Mouse (Mus musculus): ENCODE data around the gene Htr5b. TPM values are rescaled to one million over a fixed set of nuclear protein-coding genes. Genes with fewer than 3 reads are reported as not detected.

The Htr5b gene
- polyA plus RNA-seq, 1 experiment from 2014 or later = 1.1 TPM

DNA sequence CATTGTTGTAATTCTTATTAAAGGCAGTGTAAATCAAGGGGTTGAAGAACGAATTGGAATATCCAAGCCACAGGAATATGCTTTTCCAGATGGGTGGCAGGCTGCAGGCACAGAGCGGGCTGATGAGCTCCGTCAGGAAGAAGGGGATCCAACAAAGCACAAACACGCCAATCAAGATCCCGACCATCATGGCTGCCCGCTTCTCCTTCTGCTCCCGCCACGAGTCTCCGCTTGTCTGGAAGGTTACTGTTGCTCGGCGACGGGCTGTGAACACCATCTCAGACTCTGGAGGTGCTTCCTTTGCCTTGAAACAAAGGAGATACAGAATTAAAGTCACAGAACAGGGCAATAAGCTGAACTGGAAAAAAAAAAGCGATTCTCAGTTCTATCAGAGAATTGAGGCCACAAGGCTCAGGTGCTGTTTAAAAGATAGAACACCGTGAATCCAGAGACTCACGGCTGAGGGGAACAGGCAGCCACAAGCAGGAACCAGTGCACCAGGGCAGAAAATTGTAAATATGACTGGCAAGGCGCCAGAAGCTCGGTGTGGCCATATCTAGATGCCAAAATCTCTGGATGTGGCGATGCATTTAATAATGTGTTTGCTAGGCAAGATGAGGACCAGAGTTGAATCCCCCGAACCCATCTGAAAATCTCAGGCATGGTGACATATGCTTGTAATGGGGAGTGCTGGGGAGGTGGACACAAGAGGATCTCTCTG is 17.7 kb downstream of the Htr5b start:
- Histone ChIP-seq H3K9ac (replicated peaks; ENCODE audit: low read depth, low read length) (no peak overlapping the region), H3K9me3 (ENCODE audit: control insufficient read depth, low read length) (no peaks in the 10 kb centered on the region), H3K27ac (ENCODE audit: low read depth, low read length) (no peak overlapping the region), H3K36me3 (ENCODE audit: control insufficient read depth, insufficient read depth, low read length) (no peaks in the 10 kb centered on the region), H3K4me2 (ENCODE audit: low read depth, low read length) (no peak overlapping the region), H3K27me3 (ENCODE audit: control insufficient read depth, insufficient read depth, low read length) (no peaks in the 10 kb centered on the region), H3K4me1 (ENCODE audit: control insufficient read depth, insufficient read depth, low read length) (no peaks in the 10 kb centered on the region), H3K4me3 (ENCODE audit: low read depth, low read length) (no peak overlapping the region)
- no peak for ATAC-seq (ENCODE audit: low read depth)
- WGBS = 88% methylated on average over 19 of the region's 19 CpGs

DNA sequence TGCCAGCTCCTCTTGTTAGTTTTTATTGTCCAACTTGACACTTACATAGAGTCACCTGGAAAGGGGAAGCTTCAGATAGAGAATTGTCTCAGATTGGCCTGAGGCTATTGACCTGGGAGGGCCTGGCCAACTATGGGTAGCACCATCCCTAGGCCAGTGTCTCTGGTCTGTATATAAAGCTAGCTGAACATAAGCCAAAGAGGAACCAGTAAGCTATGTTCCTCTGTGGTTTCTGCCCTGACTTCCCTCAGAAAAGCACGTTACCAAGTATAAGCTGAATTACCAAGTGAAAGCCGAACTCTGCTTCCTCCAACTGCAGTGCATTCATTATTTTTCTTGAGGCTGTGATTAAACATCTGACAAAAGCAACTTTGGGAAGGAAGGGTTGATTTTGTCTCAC is 19.5 kb downstream of the Htr5b start:
- Histone ChIP-seq H3K4me1 (ENCODE audit: control insufficient read depth, insufficient read depth, low read length) (no peaks in the 10 kb centered on the region), H3K4me3 (ENCODE audit: low read depth, low read length) (no peak overlapping the region), H3K27ac (ENCODE audit: low read depth, low read length) (no peak overlapping the region), H3K9me3 (ENCODE audit: control insufficient read depth, low read length) (no peaks in the 10 kb centered on the region), H3K36me3 (ENCODE audit: control insufficient read depth, insufficient read depth, low read length) (0 out of 2 replicates have a peak, but pooled peaks cover 3% of the 10 kb centered on the region), H3K27me3 (ENCODE audit: control insufficient read depth, insufficient read depth, low read length) (no peaks in the 10 kb centered on the region), H3K4me2 (ENCODE audit: low read depth, low read length) (no peak overlapping the region), H3K9ac (replicated peaks; ENCODE audit: low read depth, low read length) (no peak overlapping the region)
- no peak for ATAC-seq (ENCODE audit: low read depth)
- WGBS = 92% methylated on average over 2 of the region's 2 CpGs

DNA sequence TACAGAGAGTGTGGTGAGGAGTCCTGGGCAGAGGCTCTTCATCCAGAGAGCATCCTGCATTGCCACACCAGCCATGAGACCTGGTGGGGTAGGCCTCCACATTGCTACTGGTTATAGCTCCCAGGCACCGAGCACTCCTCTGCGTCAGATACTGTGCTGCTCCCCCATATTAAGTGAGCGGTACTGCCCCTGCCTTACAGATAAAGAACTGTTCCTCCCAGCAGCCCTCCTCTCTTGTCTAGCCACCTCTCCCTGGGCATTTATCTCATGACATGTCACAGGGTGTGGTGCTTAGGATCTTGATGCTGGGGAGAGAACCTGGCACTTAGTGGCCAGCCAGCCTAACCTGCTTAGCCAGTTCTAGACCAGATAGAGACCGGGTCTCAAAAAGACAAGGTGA is 31.2 kb downstream of the Htr5b start:
- Histone ChIP-seq H3K4me3 (ENCODE audit: low read depth, low read length) (no peak overlapping the region), H3K4me2 (ENCODE audit: low read depth, low read length) (no peak overlapping the region), H3K4me1 (ENCODE audit: control insufficient read depth, insufficient read depth, low read length) (no peaks in the 10 kb centered on the region), H3K9ac (replicated peaks; ENCODE audit: low read depth, low read length) (no peak overlapping the region), H3K9me3 (ENCODE audit: control insufficient read depth, low read length) (no peaks in the 10 kb centered on the region), H3K27ac (ENCODE audit: low read depth, low read length) (no peak overlapping the region), H3K36me3 (ENCODE audit: control insufficient read depth, insufficient read depth, low read length) (peaks cover 42% of the 10 kb centered on the region), H3K27me3 (ENCODE audit: control insufficient read depth, insufficient read depth, low read length) (no peaks in the 10 kb centered on the region)
- WGBS = 100% methylated on average over 4 of the region's 4 CpGs
- no peak for ATAC-seq (ENCODE audit: low read depth)

DNA sequence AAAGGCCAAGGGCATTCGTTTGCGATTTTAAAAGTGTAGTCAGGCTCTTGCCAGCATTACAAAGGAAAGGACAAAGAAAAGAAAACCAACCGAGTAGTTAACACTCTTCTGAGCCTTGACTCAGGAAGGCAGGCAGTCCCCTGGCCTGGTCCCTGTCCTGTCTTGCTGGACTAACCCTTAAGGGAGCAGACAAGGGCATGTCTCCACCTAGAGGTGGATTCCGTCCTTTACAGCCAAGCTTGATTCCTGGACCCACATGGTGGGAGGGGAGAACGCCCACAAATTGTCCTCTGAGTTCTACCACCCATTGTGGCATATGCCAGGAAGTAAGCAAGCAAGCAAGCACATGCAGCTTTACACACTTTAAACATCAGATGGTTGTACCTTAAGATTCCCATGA is 38.0 kb downstream of the Htr5b start:
- Histone ChIP-seq H3K9me3 (ENCODE audit: control insufficient read depth, low read length) (no peaks in the 10 kb centered on the region), H3K27ac (ENCODE audit: low read depth, low read length) (no peak overlapping the region), H3K4me1 (ENCODE audit: control insufficient read depth, insufficient read depth, low read length) (no peaks in the 10 kb centered on the region), H3K4me2 (ENCODE audit: low read depth, low read length) (no peak overlapping the region), H3K27me3 (ENCODE audit: control insufficient read depth, insufficient read depth, low read length) (no peaks in the 10 kb centered on the region), H3K36me3 (ENCODE audit: control insufficient read depth, insufficient read depth, low read length) (peaks cover 29% of the 10 kb centered on the region), H3K9ac (replicated peaks; ENCODE audit: low read depth, low read length) (no peak overlapping the region), H3K4me3 (ENCODE audit: low read depth, low read length) (no peak overlapping the region)
- WGBS = 30% methylated on average over 5 of the region's 5 CpGs
- peak; percentile 58; the same call in 1 of the 2 replicates for ATAC-seq (ENCODE audit: low read depth)

DNA sequence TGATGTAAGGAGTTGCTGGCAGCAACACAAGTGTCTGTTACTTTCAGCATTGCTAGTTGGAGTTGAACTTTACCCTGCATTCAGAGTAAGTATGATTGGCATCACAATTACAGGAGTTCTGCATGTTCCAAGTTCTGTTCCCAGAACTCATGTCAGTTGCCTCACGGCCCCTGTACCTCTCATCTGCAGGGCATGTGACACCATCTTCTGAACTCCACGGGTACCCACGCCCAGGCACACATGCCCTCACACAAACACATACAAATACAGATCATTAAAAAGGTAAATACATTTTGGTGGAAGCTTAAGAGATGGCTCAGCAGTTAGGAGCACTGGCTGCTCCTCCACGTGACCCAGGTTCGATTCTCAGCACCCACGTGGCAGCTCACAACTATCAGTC is 41.5 kb downstream of the Htr5b start:
- Histone ChIP-seq H3K4me3 (ENCODE audit: low read depth, low read length) (no peak overlapping the region), H3K4me2 (ENCODE audit: low read depth, low read length) (no peak overlapping the region), H3K4me1 (ENCODE audit: control insufficient read depth, insufficient read depth, low read length) (no peaks in the 10 kb centered on the region), H3K9me3 (ENCODE audit: control insufficient read depth, low read length) (no peaks in the 10 kb centered on the region), H3K36me3 (ENCODE audit: control insufficient read depth, insufficient read depth, low read length) (peaks cover 17% of the 10 kb centered on the region), H3K9ac (replicated peaks; ENCODE audit: low read depth, low read length) (no peak overlapping the region), H3K27me3 (ENCODE audit: control insufficient read depth, insufficient read depth, low read length) (no peaks in the 10 kb centered on the region), H3K27ac (ENCODE audit: low read depth, low read length) (no peak overlapping the region)
- 98% methylated on average over 6 of the region's 6 CpGs for WGBS
- ATAC-seq (ENCODE audit: low read depth) = no peak

- no peaks in the 10 kb centered on the region for H3K4me1 ChIP-seq (ENCODE audit: control insufficient read depth, insufficient read depth, low read length)
- H3K9ac ChIP-seq (replicated peaks; ENCODE audit: low read depth, low read length) = no peak overlapping the region
- H3K4me3 ChIP-seq (ENCODE audit: low read depth, low read length) = no peak overlapping the region
- H3K27me3 ChIP-seq (ENCODE audit: control insufficient read depth, insufficient read depth, low read length) = no peaks in the 10 kb centered on the region
- ATAC-seq (ENCODE audit: low read depth) = no peak
- no peak overlapping the region for H3K4me2 ChIP-seq (ENCODE audit: low read depth, low read length)
- no peaks in the 10 kb centered on the region for H3K9me3 ChIP-seq (ENCODE audit: control insufficient read depth, low read length)
- WGBS = 83% methylated on average over 4 of the region's 4 CpGs
- H3K27ac ChIP-seq (ENCODE audit: low read depth, low read length) = no peak overlapping the region
- H3K36me3 ChIP-seq (ENCODE audit: control insufficient read depth, insufficient read depth, low read length) = peaks cover 25% of the 10 kb centered on the region
Observed at GRCm38 (mm10) chr1:121483091-121483490, 45.2 kb downstream of the Htr5b start.

DNA sequence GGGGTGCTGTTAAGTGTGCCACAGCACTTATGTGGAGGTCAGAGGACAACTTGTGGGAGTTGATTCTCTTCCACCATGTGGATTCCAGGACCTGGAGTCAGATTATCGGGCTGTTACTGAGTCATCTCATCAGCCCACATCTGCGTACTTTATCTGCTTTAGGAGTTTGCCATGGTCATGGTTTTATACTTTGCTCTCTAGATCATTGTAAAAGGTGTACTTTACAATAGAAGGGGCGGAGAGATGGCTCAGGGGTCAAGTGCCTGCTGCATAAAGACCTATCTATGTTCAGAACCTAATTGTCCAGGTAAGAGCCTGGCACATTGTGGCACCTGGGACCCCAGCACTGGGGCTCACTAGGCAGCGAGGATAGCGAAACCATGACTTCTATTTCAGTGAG is 48.9 kb downstream of the Htr5b start:
- ATAC-seq (ENCODE audit: low read depth) = no peak
- peaks cover 22% of the 10 kb centered on the region for H3K36me3 ChIP-seq (ENCODE audit: control insufficient read depth, insufficient read depth, low read length)

GRCm38 (mm10) chr1:121478284-121478980 is 49.8 kb downstream of the Htr5b start:
- Histone ChIP-seq H3K9ac (replicated peaks; ENCODE audit: low read depth, low read length) (no peak overlapping the region), H3K4me1 (ENCODE audit: control insufficient read depth, insufficient read depth, low read length) (no peaks in the 10 kb centered on the region), H3K27me3 (ENCODE audit: control insufficient read depth, insufficient read depth, low read length) (no peaks in the 10 kb centered on the region), H3K9me3 (ENCODE audit: control insufficient read depth, low read length) (no peaks in the 10 kb centered on the region), H3K4me2 (ENCODE audit: low read depth, low read length) (no peak overlapping the region), H3K36me3 (ENCODE audit: control insufficient read depth, insufficient read depth, low read length) (peaks cover 24% of the 10 kb centered on the region), H3K4me3 (ENCODE audit: low read depth, low read length) (no peak overlapping the region), H3K27ac (ENCODE audit: low read depth, low read length) (no peak overlapping the region)
- no peak for ATAC-seq (ENCODE audit: low read depth)
- 89% methylated on average over 12 of the region's 12 CpGs for WGBS

More for the DNA sequence above, 48.9 kb downstream of the Htr5b start:
- Histone ChIP-seq H3K4me1 (ENCODE audit: control insufficient read depth, insufficient read depth, low read length) (no peaks in the 10 kb centered on the region), H3K4me3 (ENCODE audit: low read depth, low read length) (no peak overlapping the region), H3K9me3 (ENCODE audit: control insufficient read depth, low read length) (no peaks in the 10 kb centered on the region), H3K9ac (replicated peaks; ENCODE audit: low read depth, low read length) (no peak overlapping the region), H3K4me2 (ENCODE audit: low read depth, low read length) (no peak overlapping the region), H3K27me3 (ENCODE audit: control insufficient read depth, insufficient read depth, low read length) (no peaks in the 10 kb centered on the region), H3K27ac (ENCODE audit: low read depth, low read length) (no peak overlapping the region)
- 94% methylated on average over 5 of the region's 5 CpGs for WGBS

DNA sequence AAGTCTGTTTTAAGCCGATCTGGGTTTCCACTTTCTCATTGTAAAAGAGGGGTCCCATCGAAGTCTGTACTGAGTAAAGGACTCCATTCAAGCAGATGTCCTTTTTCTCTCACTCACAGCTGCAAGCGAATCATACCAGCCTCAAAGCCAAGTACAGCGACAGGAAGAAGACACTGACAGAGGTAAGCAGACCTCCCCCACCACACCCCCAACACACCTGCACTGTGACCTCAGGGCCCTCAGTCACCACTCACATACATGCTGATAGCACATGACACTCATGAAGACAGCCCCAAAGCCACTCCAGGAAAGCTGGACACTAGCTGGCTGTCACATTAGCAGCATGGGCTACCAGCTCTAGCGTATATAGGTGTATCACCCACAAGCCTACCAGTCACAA is 50.5 kb downstream of the Htr5b start:
- no peak overlapping the region for H3K27ac ChIP-seq (ENCODE audit: low read depth, low read length)
- no peak overlapping the region for H3K9ac ChIP-seq (replicated peaks; ENCODE audit: low read depth, low read length)
- H3K4me2 ChIP-seq (ENCODE audit: low read depth, low read length) = no peak overlapping the region
- H3K4me3 ChIP-seq (ENCODE audit: low read depth, low read length) = no peak overlapping the region
- H3K27me3 ChIP-seq (ENCODE audit: control insufficient read depth, insufficient read depth, low read length) = no peaks in the 10 kb centered on the region
- no peaks in the 10 kb centered on the region for H3K4me1 ChIP-seq (ENCODE audit: control insufficient read depth, insufficient read depth, low read length)
- H3K9me3 ChIP-seq (ENCODE audit: control insufficient read depth, low read length) = no peaks in the 10 kb centered on the region
- ATAC-seq (ENCODE audit: low read depth) = no peak
- 97% methylated on average over 5 of the region's 5 CpGs for WGBS
- peaks cover 24% of the 10 kb centered on the region for H3K36me3 ChIP-seq (ENCODE audit: control insufficient read depth, insufficient read depth, low read length)
